Mouse (Mus musculus) midbrain, embryonic 10.5 days (tissue): ENCODE measurements around the gene Myo1a. TPM values are rescaled to one million over a fixed set of nuclear protein-coding genes. Genes with fewer than 3 reads are reported as not detected.
"Not testable (repeated sequence)": the region's sequence is repeated elsewhere in the genome, so short reads cannot be mapped to it uniquely, and the experiment has no call there.

Experiments
- DNase-seq: peaks from one replicate; pipeline ENCODE4 v3.0.0-alpha.2; 2017; ENCODE audit warnings: low spot score
- H3K27ac ChIP-seq: fragments of 300-500 bp; sonication (generic); replicated peaks from 2 replicates; pipeline ENCODE4 v1.5.1; 2016; ENCODE audit warnings: mild to moderate bottlenecking
- H3K27me3 ChIP-seq: fragments of 300-500 bp; sonication (generic); 2 replicates; pipeline ENCODE4 v1.6.1; 2016; ENCODE audit warnings: low read depth, mild to moderate bottlenecking; ENCODE audit not compliant: poor library complexity, severe bottlenecking
- H3K36me3 ChIP-seq: fragments of 300-500 bp; sonication (generic); 2 replicates; pipeline ENCODE4 v1.6.1; 2016; ENCODE audit warnings: mild to moderate bottlenecking, moderate library complexity
- H3K4me1 ChIP-seq: fragments of 300-500 bp; sonication (generic); 2 replicates; pipeline ENCODE4 v1.6.1; 2016
- H3K4me3 ChIP-seq: fragments of 300-500 bp; sonication (generic); 2 replicates; pipeline ENCODE4 v1.5.1; 2016; ENCODE audit warnings: mild to moderate bottlenecking, moderate library complexity
- H3K9me3 ChIP-seq: fragments of 300-500 bp; sonication (generic); replicated peaks from 2 replicates; pipeline ENCODE4 v1.6.1; 2016; ENCODE audit warnings: mild to moderate bottlenecking
- WGBS: fragments of 180-500 bp; shearing (Covaris S2); methylation state at CpG from one replicate; pipeline ENCODE4 v1.1.7; 2016; 5-methylcytosine and 5-hydroxymethylcytosine counted together
- polyA plus RNA-seq: library from polyadenylated mRNA; unstranded; fragments of >200 nt; fragmentation: Nextera tagmentation; extraction: Ambion mirVana; gene quantifications from 2 replicates; pipeline ENCODE4 v1.2.1, GENCODE M21; 2016

Myo1a gene
- polyA plus RNA-seq, 1 experiment from 2014 or later, result 0.69 TPM

- DNase-seq, result no peak
- Histone ChIP-seq H3K9me3 (no peaks in the 10 kb centered on the region), H3K36me3 (no peaks in the 10 kb centered on the region), H3K4me1 (no peaks in the 10 kb centered on the region), H3K4me3 (peak overlapping the region; percentile 27), H3K27me3 (no peaks in the 10 kb centered on the region), H3K27ac (no peak overlapping the region; the same call in 1 of the 2 replicates)
- WGBS, result 45% methylated on average over 18 of the region's 18 CpGs
Measured at GRCm38 (mm10) chr10:127755770-127756468, 50.9 kb downstream of the Myo1a start.

DNA sequence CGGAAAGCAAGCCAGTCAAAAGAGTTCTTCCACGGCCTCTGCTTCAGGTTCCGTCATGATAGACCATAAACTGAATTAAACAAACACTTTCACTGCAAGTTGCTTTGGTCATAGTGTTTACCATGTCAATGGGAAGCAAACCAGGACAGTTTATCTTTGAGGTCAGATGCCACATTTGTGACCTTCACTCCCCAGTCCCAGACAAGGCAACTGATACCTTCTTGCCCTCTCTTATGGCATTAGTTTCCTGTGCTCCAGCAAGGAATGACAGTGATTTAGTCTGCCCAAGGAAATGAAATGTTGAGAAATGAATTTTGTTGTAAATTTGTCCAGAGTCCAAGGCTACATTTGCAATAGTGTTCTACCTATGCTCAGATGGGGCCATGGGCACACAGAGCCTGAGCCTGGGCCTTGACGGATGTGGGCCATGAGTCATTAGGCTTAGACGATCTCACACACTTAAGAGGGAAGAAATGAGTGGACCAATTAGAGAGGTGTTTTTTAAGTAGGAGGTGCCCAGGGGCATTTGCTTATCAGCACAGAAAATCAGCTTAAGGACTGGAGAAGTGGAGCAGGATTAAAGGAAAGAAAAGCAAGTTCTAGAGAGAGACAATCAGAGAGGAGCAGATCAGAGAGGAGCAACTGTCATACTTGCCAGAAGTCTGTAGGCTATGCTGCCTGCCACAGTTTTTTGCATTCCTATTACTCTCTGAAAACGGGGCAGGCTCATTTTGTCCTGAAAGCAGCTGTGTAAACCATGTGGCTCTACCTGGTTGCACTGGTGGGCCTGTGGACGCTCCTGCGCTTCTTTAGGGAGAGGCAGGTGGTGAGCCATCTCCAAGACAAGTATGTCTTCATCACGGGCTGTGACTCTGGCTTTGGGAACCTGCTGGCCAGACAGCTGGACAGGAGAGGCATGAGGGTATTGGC, 54.5 kb downstream of the Myo1a start, which contains the start of the genes Rdh1 and Rdh16f1:
TSS of gene Rdh1 (plus strand) at position 541 of the 930 bp plus-strand sequence.
TSS of gene Rdh16f1 (plus strand) at position 607 of the 930 bp plus-strand sequence.
- 80% methylated on average over 9 of the region's 9 CpGs for WGBS
- Histone ChIP-seq H3K27me3 (no peaks in the 10 kb centered on the region), H3K36me3 (no peaks in the 10 kb centered on the region), H3K9me3 (no peaks in the 10 kb centered on the region), H3K27ac (no peak within 1 kb of the TSS), H3K4me1 (no peaks in the 10 kb centered on the region), H3K4me3 (no peak within 1 kb of the TSS)
- DNase-seq, result no peak

- not testable (repeated sequence) for H3K4me1 ChIP-seq, H3K27me3 ChIP-seq, DNase-seq, H3K4me3 ChIP-seq, H3K27ac ChIP-seq, H3K9me3 ChIP-seq, H3K36me3 ChIP-seq
- WGBS, result 86% methylated on average over 10 of the region's 10 CpGs
Measured at GRCm38 (mm10) chr10:127762926-127763325, 58.0 kb downstream of the Myo1a start.

GRCm38 (mm10) chr10:127763914-127764680, 59.1 kb downstream of the Myo1a start:
- H3K27me3 ChIP-seq, result no peaks in the 10 kb centered on the region
- 77% methylated on average over 12 of the region's 12 CpGs for WGBS
- no peak for DNase-seq

DNA sequence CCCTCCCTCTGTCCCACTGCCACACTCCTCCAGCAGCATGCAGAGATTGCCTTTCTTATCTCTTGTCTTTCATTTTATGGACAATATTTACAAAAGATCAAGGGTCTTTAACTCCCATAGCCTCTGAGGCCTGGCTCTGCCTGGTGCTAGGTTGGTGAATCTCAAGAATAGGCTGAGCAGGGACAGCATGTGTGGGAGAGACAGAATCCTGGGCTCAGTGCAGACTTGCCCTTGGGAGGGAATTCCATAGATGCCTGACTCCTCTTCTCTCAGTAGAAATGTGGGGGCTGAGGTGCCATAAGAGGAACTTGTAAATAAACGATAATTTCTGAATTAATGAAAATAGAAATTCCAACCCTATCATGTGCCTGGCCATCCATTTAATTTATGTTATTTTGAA, 61.6 kb downstream of the Myo1a start:
- Histone ChIP-seq H3K4me1 (no peaks in the 10 kb centered on the region), H3K9me3 (no peaks in the 10 kb centered on the region), H3K27ac (no peak overlapping the region), H3K27me3 (no peaks in the 10 kb centered on the region), H3K36me3 (no peaks in the 10 kb centered on the region), H3K4me3 (no peak overlapping the region)
- no peak for DNase-seq
- 85% methylated on average over 1 of the region's 1 CpGs for WGBS

More at GRCm38 (mm10) chr10:127763914-127764680, 59.1 kb downstream of the Myo1a start:
- Histone ChIP-seq H3K4me1 (no peaks in the 10 kb centered on the region), H3K36me3 (no peaks in the 10 kb centered on the region), H3K4me3 (no peak overlapping the region), H3K9me3 (no peaks in the 10 kb centered on the region), H3K27ac (no peak overlapping the region)

Other genes starting within 250 kb of the Myo1a start
- gene Stac3, start 203.5 kb upstream of the Myo1a start, polyA plus RNA-seq, result 0.52 and 0.62 TPM in 2 replicates
- 5.2 and 5.8 TPM in 2 replicates for gene Ndufa4l2, start 190.2 kb upstream of the Myo1a start, polyA plus RNA-seq
- gene Shmt2, start 182.7 kb upstream of the Myo1a start, polyA plus RNA-seq, result 107 and 121 TPM in 2 replicates
- gene Nxph4, start 170.6 kb upstream of the Myo1a start, polyA plus RNA-seq, result 19.4 and 27.2 TPM in 2 replicates
- 54.9 and 69.8 TPM in 2 replicates for gene Lrp1, start 84.0 kb upstream of the Myo1a start, polyA plus RNA-seq
- gene Stat6, start 62.2 kb upstream of the Myo1a start, polyA plus RNA-seq, result 8.2 and 8.9 TPM in 2 replicates
- gene Nemp1, start 38.3 kb upstream of the Myo1a start, polyA plus RNA-seq, result 9.0 TPM in 2 replicates
- gene Nab2, start 36.6 kb upstream of the Myo1a start, polyA plus RNA-seq, result 3.9 and 4.4 TPM in 2 replicates
- gene Tac2, start 19.3 kb downstream of the Myo1a start, polyA plus RNA-seq, result not detected in 2 replicates
- gene Zbtb39, start 34.4 kb downstream of the Myo1a start, polyA plus RNA-seq, result 4.3 and 4.7 TPM in 2 replicates
- 0.32 and 0.40 TPM in 2 replicates for gene Gpr182, start 46.6 kb downstream of the Myo1a start, polyA plus RNA-seq
- gene Rdh1, start 54.6 kb downstream of the Myo1a start, polyA plus RNA-seq, result 0.02 and 0.04 TPM in 2 replicates
- gene Rdh16f1, start 54.6 kb downstream of the Myo1a start, polyA plus RNA-seq, result not detected in 2 replicates
- 0.11 and 0.12 TPM in 2 replicates for gene Rdh9, start 71.2 kb downstream of the Myo1a start, polyA plus RNA-seq
- not detected in 2 replicates for gene Rdh16, start 96.0 kb downstream of the Myo1a start, polyA plus RNA-seq
- gene Rdh19, start 144.8 kb downstream of the Myo1a start, polyA plus RNA-seq, result not detected in 2 replicates
- gene Rdh16f2, start 161.3 kb downstream of the Myo1a start, polyA plus RNA-seq, result not detected in 2 replicates
- not detected in 2 replicates for gene Rdh7, start 183.6 kb downstream of the Myo1a start, polyA plus RNA-seq
- gene Sdr9c7, start 193.3 kb downstream of the Myo1a start, polyA plus RNA-seq, result not detected in 2 replicates